Mouse (Mus musculus) fibroblast of lung, adult 2 months (primary cell): Measurements from ENCODE around the gene Podxl2.

Experiments
- DNase-seq: peaks from one replicate; pipeline ENCODE4 v3.0.0-alpha.2; 2011; ENCODE audit warnings: low read depth

The Podxl2 gene

DNA sequence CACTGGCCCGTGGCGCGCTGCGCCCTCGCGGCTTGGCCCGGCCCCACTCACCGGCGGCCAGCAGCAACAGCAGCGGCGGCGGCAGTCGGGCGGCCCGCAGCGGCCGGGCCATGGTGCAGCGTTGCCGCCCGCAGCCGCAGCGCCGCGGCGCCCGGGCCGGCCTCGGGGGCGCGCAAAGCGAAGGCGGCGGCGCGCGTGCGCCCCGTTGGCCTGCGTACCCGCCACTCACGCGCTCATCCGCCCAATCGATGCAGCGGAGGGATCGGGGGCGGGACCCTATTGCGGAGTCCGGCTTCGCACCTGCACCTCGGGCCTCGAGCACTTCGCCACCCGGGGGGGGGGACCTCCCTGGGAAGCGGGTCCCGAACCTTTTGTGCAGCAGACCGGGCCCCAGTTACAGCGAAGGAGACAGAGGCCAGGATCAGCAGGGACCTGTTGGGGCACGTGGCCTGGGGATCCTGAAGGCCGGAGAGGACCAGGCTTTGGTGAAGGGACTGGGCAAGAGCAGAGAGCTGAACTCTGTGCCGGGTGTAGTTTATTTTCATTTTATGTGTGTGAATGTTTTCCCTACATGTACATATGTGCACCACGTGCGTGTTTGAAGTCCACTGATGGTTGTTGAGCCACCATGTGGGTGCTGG, at the start of gene Podxl2:
Gene Podxl2 (minus strand): TSS at position 177 of the 641 bp plus-strand sequence.
- DNase-seq = no peak

DNA sequence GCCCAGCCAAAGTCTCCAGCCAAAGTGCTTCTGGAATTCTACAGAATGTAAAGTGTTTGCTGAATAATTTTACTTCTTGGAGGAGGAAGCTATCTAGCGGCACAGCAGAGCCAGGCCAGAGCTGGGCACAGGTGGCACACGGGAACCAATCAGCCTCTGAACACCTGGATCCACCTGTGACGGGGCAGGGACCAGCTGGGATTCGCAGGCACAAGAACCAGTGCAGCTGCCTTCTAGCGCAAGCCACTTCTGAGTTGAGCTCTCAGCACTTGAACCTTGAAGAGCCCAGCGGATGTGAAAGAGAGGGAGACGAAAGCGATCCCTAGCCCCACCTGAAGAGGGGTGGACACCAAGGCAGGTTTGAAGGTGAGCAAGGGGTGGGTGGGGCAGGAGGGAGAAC, 44.0 kb upstream of the Podxl2 start:
- DNase-seq = no peak

DNA sequence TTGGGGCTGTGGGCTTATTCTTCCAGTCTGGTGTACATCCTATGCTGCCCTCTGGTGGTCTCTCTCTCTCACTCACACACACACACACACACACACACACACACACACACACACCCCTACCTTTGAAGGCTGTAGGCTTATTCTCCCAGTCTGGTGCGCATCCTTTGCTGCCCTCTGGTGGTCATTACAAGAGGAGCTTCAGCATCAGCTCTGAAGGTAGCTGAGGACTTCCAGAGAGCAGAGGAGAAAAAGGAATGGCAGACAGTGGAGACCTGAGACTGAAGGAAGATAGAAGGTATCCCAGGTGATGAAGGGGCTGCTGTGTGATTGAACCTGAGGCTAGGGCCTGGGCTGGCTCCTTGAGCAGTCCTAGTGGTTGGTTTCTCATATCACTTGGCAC, 41.3 kb upstream of the Podxl2 start:
- DNase-seq = no peak

DNA sequence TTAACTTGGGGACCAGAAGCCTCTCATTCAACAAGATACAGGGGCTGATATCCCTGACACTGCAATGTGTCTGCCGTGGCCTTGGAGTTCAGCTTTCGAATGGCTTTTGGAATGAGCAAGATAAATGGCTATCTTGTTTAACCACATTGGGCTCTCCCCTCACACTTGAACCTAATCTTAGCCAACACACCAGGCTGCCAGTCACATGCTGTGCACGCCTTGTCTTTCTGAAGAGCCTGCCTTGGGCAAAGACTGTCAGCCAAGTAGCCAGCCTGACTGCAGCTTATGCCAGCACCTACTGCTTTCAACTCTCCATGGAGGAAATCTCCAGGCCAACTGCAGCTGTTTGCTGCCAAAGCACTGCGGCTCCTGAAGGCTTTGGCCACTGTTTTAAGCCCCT, 40.7 kb upstream of the Podxl2 start:
- no peak for DNase-seq

DNA sequence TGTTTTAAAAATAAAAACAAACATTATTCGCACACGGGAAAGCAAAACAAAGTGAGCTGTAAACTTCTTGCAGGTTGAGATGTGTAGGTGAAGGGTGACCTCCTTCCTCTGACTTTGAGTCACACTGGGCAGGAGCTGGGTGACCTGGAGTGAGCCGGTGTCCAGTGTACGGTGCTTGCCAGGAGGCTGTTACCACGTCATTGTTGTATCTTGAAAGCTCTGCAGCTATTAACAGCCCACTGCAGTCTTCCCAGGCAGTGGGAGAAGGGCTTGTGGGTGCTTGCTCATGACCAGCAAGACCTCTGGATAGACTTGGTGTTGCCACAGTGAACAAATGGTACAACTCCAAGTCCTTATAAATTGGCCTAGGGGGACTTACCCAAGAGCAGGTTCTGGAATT, 40.0 kb upstream of the Podxl2 start:
- DNase-seq = no peak

DNA sequence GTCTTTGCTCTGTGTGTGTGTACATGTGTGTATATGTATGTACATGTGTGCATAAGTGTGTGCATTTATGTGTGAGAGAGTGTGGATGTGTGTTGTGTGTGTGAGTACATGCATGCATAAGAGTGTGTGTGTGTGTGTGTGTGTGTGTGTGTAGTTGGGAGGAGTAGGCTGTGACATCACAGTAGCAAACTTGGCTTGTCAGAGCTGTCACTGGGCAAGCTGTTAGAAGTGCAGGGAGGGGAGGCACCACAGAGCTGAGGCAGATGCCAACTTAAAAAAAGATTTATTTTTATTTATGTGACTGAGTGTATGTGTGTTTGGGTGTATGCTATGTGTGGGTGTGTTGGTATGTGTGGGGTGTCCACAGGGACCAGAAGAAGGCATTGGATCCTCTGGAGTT, 38.6 kb upstream of the Podxl2 start:
- DNase-seq = no peak

DNA sequence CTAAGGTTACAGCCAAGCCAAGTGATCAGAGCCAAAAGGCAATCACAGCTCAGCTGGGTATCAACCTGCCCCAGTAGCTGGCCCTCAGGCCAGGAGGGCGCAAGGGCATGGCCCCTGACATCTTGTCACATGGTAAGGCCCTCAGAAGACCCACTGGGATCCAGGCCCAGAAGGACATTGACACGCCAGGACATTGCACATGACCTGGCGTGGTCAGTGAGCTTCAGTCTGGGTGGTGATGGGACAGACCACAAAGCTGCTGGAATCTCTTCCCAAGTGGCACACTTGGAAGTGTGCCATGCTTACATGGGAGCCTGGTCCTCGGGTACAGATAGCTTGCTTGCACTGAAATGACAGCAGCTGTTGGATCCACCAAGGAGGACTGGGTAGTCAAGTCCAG, 38.2 kb upstream of the Podxl2 start:
- no peak for DNase-seq

DNA sequence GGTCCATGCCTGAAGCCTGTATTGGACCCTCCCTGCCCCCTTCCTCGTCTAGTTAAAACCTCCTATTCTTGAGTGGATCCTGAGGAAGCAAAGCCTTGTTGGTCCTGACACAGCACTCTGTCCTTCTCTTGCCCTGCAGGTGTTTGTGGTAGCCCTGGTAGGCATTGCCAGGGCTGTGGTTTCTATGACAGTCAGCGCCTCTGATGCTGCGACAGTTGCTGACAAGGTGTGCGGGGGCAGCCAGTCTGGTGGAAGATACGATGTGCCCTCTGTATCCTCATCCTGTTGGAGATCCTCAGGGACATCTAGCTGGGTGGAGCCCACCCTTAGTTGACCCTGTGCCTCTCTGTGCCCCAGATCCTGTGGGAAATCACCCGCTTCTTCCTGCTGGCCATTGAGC, 34.3 kb upstream of the Podxl2 start:
- no peak for DNase-seq

DNA sequence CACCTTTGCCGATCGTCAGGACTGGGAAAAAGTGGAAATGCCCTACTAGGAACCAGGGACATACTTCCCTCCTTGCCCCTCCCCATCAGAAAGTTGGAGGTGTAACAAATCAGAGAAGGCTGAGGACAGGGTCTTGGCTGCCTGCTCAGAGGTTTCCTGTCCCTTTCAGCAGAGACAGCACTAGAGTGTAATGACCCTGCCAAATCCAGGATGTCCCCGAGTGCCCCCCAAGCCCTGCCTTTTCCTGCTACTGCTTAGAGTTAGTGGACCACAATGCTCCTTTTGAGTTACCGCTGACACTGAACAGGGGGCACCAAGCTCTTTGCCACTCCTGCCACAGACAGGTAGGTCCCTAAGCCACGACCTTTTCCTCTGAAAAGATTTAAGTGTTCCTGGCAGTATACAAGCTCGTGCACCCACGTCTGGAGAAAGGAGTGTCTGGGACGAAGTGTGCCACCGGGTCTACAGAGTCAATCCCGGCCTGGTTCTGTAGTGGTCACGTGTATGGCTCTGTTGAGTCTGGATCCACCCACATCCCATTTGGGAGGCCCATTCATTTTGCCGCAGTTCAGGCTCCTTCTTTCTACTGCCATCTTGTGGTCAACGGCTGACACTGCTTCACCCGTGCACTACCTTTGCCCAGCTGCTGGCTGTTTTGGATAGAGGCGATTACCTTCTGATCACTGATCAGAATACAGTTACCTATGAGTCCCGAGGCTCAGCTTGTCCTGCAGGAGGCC, 31.7 kb upstream of the Podxl2 start:
- peak; percentile 58 for DNase-seq

DNA sequence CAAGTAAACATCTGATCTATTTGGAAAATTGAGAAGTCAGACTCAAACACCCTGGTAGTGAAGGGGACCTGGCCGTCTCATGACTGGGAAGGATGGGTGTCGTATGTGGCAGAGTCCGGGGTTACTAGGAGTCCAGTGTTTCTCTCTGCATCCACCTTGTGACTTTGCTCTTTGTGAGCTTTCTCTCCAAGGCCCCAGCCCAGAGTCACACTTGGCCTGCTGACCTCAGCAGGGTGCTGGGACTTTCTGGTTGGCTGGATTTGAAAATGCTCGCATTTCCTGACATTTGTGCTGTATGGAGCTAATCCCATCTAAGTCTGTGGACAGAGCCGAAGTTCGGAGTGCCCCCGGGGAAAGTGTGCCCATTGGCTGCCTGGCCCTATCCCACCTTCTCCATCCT, 30.2 kb upstream of the Podxl2 start:
- DNase-seq = no peak

DNA sequence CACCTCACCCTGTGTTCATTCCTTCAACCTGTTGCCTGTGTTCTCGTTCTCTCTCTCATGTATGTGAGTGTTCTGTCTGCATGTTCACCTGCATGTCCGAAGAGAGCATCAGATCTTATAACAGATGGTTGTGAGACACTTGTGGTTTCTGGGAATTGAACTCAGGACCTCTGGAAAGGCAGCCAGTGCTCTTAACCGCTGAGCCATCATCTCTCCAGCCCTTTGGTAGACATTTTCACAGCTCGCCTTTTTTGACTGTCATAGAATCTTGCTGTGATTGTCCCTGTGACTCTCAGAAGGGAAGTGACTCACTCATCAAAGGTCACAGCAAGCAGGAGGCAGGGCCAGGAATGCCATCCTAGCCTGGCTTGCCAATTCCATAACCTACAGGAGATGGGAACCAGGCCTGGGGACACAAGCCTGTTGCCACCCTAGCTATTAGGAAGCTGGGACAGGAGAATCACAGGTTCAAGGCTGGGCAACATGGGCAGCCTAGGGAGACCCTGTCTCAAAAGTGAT, 29.7 kb upstream of the Podxl2 start:
- no peak for DNase-seq

DNA sequence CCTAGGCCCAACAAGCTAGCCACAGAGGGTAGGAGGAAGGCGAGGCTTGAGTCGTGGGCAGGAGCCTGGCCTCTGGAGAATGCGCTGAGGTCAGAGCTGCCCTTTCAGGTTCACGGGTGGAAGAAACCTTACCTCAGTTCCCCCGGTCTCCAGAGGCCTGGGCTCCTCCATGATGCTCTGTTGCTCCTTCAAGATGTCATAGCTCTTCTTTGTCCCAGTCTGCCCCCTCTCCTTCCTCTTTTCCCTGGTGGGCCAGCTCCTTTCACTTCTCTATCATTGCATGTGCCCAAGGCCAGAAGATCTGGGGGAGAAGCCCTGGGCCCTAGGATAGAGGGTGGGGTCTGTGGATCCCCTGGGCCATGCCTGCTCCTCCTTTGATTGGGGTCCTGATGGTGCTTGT, 28.9 kb upstream of the Podxl2 start:
- DNase-seq = no peak

DNA sequence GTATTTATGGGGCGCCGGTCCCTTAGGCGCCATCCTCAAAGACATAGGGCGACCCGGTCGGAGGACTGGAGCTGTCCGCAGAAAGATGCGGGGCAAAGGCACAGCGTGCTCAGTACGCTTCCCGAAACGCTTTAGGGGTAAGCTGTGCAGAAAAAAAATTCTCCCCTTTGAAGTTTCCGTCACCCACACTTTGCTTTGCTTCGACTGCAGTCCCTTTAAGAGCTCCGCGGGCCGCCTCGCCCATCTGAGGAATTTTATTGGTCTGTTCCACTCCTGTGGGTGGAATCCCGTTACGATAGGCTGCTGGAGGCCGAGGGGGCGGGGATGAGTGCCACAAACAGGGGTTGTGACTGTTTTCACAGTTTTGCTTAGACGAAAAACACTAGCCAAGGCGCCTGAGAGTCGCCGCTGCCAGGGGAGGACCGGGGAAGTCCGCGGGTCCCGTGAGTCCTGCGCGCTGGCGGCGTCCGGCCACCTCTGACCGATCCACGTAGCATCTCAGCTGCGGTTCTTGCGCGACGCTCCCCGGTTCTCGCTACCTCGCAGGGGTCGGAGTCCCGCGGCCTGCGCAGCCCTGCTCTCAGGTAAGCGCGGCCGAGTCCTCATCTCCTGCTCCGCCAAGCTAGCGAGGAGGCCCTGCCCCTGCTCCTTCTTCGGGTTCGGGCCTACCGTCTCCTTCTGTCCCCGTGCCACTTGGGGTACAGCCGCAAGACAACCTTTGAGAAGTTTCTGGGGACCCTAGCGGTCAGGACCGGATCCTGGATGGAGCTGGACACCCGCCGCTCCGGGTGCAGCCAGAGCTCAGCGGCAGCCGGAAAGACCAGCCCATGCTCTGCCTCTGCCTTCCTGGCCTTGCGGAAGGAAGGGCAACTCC, 27.3 kb upstream of the Podxl2 start, which contains the start of gene Tpra1:
Gene Tpra1 (plus strand): TSS at position 305 of the 874 bp plus-strand sequence.
- peak; percentile 92 for DNase-seq

DNA sequence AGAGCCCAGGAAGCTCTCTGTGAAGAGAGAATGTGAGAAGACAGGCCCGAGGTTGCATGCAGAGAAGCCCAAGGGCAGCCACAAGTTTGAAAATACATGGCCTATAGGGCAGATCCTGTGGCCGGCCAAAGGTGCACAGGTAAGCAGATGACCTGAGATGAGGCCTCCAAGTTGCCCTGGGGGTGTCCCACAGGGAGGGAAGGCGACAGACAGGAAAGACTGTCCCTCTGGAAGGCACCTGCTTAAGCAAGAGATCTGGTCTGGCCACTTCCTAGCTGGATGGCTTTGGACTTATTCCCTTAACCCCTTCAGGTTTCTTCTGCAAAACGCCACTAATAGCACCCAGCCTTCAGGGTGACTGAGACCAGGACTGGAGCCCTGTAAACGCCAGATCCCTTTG, 26.6 kb upstream of the Podxl2 start:
- DNase-seq = no peak

DNA sequence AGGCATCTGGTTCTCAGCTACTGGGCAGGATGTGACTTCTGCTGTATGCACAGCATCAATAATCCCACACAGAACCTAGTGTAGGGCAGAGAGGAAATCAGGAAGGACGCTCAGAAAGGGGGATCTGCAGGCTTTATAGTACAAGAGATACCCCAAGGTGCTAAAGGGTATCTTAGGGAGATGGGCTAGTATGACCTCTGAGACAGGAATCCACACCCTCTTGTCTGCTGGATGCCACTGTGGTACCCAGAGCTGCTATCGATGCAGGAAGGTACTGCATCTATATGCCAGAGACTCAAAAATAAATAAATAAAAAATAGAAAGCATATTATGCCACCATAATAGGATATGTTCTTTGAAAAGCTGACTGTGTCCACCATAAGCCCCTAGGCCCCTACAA, 24.8 kb upstream of the Podxl2 start:
- no peak for DNase-seq

DNA sequence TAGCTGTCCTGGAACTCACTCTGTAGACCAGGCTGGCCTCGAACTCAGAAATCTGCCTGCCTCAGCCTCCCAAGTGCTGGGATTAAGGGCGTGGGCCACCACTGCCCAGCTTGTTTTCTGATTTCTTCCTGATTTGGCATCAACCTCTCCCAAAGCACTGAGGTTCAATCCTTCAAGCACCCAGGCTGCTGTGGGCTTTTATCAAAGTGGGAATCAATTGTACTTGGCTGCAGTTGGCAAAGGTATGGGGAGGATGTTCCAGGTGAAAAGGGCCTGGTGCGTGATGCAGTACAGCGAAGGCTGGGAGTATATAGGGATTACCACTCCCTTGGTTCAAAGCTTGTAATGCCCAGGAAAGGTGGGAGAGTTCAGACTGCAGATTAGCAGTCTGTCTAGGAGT, 24.2 kb upstream of the Podxl2 start:
- DNase-seq = no peak

DNA sequence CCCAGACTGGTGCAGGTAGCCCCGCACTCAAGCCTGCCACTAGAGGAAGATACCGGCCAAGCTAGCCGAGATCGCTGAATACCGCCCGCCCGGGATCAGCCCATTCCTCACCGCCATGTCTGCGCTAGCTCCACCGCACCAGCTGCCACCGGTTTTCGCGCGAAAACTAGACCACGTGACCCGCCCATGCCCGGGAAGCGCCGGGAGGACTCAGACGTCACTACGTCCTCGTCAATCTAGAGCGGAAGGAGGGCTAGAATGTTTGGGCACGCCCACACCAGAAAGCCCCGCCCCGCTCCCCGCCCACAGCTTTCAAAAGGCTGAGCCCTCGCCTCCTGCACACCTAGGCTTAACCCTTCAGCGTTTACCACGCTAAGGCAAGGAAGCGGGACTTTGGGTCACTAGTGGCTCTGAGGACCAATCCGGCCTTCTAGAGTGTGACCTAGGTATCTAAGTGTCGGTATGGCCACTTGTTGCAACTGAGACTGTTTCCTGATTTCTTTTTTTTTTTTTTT, 23.7 kb upstream of the Podxl2 start, which contains the start of gene Mcm2:
Gene Mcm2 (minus strand): TSS at position 247 of the 515 bp plus-strand sequence.
- DNase-seq = peak; percentile 78

DNA sequence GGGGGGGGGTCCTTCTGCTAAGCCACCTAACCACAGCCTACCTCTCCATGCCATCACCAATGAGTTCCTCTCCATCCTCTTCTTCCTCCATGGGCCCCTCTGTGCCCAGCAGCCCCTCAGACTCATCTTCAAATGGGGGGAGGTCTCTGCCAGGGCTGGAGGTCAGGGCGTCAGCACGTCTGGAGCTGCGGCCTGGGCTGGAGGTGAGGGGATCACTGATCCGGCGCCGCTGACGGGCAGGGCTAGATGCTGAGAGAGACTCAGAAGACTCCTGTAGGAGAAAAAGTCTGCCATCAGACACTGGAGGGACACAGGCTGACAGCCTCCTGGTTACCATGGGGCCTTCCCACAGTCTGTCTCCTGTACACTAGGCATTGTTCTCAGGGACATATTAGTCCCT, 22.4 kb upstream of the Podxl2 start:
- DNase-seq = no peak

DNA sequence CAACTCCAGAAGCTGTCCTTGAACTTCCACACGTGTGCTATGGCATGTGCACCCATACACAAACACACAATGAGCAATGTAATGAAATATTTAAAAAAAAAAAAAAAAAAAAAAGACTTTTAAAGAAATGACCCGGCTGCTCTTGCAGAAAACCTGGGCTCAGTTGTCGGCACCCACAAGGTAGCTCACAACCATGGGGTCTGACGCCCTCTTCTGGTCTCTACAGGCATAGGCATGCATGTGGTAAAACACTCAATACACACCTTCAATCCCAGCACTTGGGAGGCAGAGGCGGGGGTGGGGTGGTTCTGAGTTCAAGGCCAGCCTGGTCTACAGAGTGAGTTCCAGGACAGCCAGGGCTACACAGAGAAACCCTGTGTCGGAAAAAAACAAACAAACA, 21.1 kb upstream of the Podxl2 start:
- DNase-seq = no peak

DNA sequence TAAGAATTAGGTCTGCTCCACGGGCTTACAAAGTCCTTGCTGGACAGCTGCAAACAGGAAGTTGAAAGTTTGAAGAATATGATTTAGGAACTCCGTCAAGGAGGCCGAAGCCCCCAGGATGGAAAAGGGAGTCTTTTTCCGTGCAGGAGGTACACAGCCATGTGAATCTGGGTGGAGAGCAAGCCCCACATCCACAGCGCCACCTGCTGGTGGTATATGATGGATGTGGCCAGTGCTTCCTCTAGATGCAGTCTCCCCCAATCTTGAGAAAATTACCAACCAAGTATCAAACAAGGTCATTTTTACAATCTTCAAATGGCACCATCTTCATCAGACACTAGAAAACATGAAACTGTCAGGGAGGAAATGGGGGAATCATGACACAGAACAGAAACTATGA, 18.7 kb upstream of the Podxl2 start:
- no peak for DNase-seq

DNA sequence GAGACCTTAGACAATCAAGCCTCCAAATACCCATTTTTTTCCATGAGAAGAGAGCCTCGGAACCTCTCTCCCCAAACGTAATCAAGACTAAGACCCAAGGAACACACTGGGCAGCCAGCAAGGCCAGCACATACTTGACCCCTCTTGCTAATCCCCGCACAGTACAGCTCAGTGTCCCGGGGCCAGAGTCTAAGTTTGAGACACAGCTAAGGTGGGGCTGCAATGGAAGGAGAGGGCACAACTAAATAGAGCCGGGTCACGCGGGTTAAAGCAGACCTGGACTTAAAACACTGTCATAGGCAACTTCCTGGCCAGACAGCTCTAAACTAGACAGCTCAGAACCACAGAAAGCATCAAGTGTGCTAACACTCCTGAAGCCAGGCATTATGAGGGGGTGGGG, 16.0 kb upstream of the Podxl2 start:
- DNase-seq = no peak

DNA sequence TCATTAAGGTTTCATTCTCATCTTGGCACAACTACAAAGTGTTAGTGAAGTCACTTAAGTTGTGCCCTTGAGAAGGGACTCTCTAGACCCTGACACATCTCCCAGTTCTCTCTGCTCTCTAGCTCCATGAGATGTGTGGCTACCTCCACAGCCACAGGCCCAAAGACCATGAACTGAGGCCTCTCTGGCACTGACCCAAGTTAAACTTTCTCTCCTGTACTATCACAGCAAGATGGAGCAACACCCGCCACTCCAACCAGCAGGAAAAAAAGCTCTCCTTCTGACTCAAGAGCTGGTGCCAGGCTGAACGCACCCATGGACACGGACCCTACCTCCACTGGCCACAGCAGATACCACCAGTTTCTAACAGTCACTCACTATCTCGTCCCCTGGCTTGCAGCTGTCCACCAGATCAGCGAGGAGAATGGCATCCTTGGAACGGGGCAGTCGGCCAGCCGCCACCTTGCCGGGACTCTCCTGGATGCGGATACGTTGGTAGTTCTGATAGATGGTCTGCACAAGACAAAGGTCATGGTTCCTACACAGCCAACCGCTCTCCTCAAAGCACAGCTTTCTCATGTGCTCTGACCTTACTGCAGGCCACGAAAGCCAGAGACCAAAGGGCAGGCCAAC, 14.7 kb upstream of the Podxl2 start:
- DNase-seq = no peak
